Mouse (Mus musculus) kidney, postnatal 10 days (tissue): ENCODE results near the gene Gfi1.

ENCODE experiments used
- DNase-seq: peaks from one replicate; pipeline ENCODE4 v3.0.0; 2021; ENCODE audit warnings: mixed read lengths

Gene Gfi1

GRCm38 (mm10) chr5:107725435-107726261 is at the start of gene Gfi1:
Gene Gfi1 (minus strand): TSS chr5:107726036.
- peak; percentile 23 for DNase-seq

GRCm38 (mm10) chr5:107772049-107772448 is 46.2 kb upstream of the Gfi1 start:
- no peak for DNase-seq

GRCm38 (mm10) chr5:107768224-107768623 is 42.4 kb upstream of the Gfi1 start:
- no peak for DNase-seq

GRCm38 (mm10) chr5:107765946-107766345 is 40.1 kb upstream of the Gfi1 start:
- no peak for DNase-seq

GRCm38 (mm10) chr5:107764486-107764885 is 38.6 kb upstream of the Gfi1 start:
- no peak for DNase-seq

- DNase-seq = no peak
Observed at GRCm38 (mm10) chr5:107763674-107764073, 37.8 kb upstream of the Gfi1 start.

- DNase-seq = no peak
Observed at GRCm38 (mm10) chr5:107759121-107759520, 33.3 kb upstream of the Gfi1 start.

- DNase-seq = no peak
Observed at GRCm38 (mm10) chr5:107756072-107756471, 30.2 kb upstream of the Gfi1 start.

- DNase-seq = no peak
Observed at GRCm38 (mm10) chr5:107754740-107755139, 28.9 kb upstream of the Gfi1 start.

- DNase-seq = no peak
Observed at GRCm38 (mm10) chr5:107753656-107754055, 27.8 kb upstream of the Gfi1 start.

- no peak for DNase-seq
Observed at GRCm38 (mm10) chr5:107749229-107749916, 23.5 kb upstream of the Gfi1 start.

- no peak for DNase-seq
Observed at GRCm38 (mm10) chr5:107739023-107739422, 13.2 kb upstream of the Gfi1 start.

GRCm38 (mm10) chr5:107738296-107738695 is 12.5 kb upstream of the Gfi1 start:
- no peak for DNase-seq

- DNase-seq = no peak
Observed at GRCm38 (mm10) chr5:107736171-107736570, 10.3 kb upstream of the Gfi1 start.

- DNase-seq = no peak
Observed at GRCm38 (mm10) chr5:107731844-107732243, 6.0 kb upstream of the Gfi1 start.

GRCm38 (mm10) chr5:107731408-107731807 is 5.6 kb upstream of the Gfi1 start:
- no peak for DNase-seq

- DNase-seq = no peak
Observed at GRCm38 (mm10) chr5:107727007-107727402, 1.2 kb upstream of the Gfi1 start.

GRCm38 (mm10) chr5:107726281-107727006 is 608 bp upstream of the Gfi1 start:
- peak; percentile 24 for DNase-seq

- peak; percentile 24 for DNase-seq
Observed at GRCm38 (mm10) chr5:107724661-107725434, 988 bp downstream of the Gfi1 start.

- peak; percentile 15 for DNase-seq
Observed at GRCm38 (mm10) chr5:107723541-107724511, 2.0 kb downstream of the Gfi1 start.
